Mouse (Mus musculus): Measurements from ENCODE around the gene Selp. TPM values are rescaled to one million over a fixed set of nuclear protein-coding genes. Genes with fewer than 3 reads are reported as not detected.

Selp gene
- polyA plus RNA-seq (2015; fragmentation: Nextera tagmentation; extraction: Ambion mirVana): 0.28 TPM in 1 of 2 replicates, not detected in the other

DNA sequence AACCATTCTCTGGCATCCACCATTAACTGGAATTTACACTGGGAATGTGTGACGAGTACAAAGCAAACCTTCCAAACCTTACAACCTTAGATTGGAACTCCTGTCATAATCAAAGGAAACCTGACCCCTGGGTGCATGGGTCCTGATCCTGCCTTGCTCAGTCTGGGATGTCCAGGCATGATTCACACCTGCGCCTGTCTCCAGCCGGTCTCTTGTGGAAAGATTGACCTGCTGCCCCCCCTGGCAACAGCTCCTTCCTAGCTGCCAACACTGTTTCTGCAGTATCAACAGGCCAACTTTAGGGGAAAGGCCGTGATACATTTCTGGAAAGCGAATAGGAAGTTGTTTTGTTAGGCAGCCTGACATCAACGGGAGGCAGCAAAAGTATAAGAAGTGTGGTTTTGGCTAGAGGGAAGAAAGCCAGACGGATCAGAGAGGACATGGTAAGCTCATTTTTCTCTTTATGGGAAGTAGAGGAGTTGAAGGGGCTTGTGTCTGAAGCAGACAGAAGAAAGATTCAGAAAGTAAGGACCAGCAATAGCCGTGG is at the start of gene Selp:
TSS of gene Selp (plus strand) at position 318 of the 547 bp plus-strand sequence.
- WGBS: 78% methylated on average over 8 of the region's 8 CpGs
- no peaks in the 10 kb centered on the region for H3K9me3 ChIP-seq
- no peaks in the 10 kb centered on the region for H3K27me3 ChIP-seq
- H3K9ac ChIP-seq: no peak within 1 kb of the TSS
- no peaks in the 10 kb centered on the region for H3K36me3 ChIP-seq
- H3K4me1 ChIP-seq (replicated peaks): no peaks in the 10 kb centered on the region
- H3K4me3 ChIP-seq: no peak within 1 kb of the TSS
- H3K27ac ChIP-seq (replicated peaks): no peak within 1 kb of the TSS
- H3K4me2 ChIP-seq: no peak within 1 kb of the TSS
- no peak for ATAC-seq (ENCODE audit: low read depth)

DNA sequence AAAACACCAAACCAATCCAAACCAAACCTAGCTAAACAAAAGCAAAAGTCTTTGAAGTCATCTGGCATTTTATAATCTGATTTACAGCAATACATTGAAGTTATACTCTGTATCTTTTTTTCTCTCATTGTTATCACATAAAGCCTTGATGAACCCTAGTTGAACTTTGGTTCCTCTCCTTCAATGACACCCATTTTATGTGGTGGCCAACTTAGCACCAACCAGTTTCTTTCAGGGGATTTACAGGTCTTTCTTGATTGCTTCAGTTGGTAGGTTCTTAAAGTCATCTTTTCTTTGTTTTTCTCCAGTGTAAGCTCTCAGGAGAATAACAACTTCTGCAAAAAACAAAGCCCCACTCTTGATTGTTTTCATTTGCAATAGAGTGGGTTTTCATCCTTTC is 45.8 kb upstream of the Selp start:
- Histone ChIP-seq H3K4me1 (replicated peaks) (no peaks in the 10 kb centered on the region), H3K27me3 (no peaks in the 10 kb centered on the region), H3K4me2 (no peak overlapping the region), H3K36me3 (no peaks in the 10 kb centered on the region), H3K27ac (replicated peaks) (no peak overlapping the region), H3K4me3 (no peak overlapping the region), H3K9me3 (no peaks in the 10 kb centered on the region), H3K9ac (no peak overlapping the region)
- no peak for ATAC-seq (ENCODE audit: low read depth)

DNA sequence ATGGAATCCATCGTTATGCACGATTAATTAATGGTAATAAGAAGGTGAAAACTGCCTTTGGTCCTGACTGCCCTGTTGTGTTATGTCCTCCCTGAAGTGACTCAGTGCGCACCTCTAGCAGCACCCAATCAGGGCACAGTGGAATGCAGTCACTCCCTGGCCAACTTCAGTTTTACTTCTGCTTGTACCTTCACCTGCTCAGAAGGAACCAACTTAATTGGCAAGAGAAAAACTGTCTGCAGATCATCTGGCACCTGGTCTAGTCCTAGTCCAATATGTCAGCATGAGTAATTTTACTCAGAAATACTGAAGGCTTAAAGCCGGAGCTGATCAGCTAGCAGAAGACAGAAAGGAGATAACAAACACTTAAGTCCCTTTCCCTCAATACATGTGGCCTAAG is 44.6 kb upstream of the Selp start:
- ATAC-seq (ENCODE audit: low read depth): no peak
- WGBS: 89% methylated on average over 4 of the region's 4 CpGs
- H3K36me3 ChIP-seq: no peaks in the 10 kb centered on the region
- no peak overlapping the region for H3K9ac ChIP-seq
- no peaks in the 10 kb centered on the region for H3K27me3 ChIP-seq
- H3K27ac ChIP-seq (replicated peaks): no peak overlapping the region
- H3K4me1 ChIP-seq (replicated peaks): no peaks in the 10 kb centered on the region
- H3K9me3 ChIP-seq: no peaks in the 10 kb centered on the region
- no peak overlapping the region for H3K4me3 ChIP-seq
- H3K4me2 ChIP-seq: no peak overlapping the region

DNA sequence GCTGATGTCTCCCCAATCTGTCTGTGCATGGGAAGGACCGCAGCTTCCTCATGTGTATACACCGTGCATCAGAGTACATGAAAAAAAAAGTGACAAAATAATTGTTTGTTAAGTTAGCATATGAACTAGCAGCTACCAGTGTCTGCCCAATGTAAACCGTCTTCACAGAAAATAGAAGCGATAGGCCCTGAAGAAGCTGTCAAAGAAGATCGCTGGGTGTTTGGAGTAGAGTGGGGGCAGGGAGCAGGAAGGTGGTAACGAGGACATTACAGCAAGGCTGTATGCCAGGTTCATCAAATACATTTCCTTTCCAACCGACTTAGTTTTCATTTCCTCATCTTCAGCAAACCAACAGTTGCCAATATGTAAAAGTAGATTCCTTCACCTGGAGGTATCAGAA is 44.0 kb upstream of the Selp start:
- no peaks in the 10 kb centered on the region for H3K36me3 ChIP-seq
- no peak overlapping the region for H3K4me3 ChIP-seq
- 90% methylated on average over 7 of the region's 7 CpGs for WGBS
- no peak overlapping the region for H3K9ac ChIP-seq
- H3K27me3 ChIP-seq: no peaks in the 10 kb centered on the region
- H3K27ac ChIP-seq (replicated peaks): no peak overlapping the region
- H3K4me2 ChIP-seq: no peak overlapping the region
- no peak for ATAC-seq (ENCODE audit: low read depth)
- H3K4me1 ChIP-seq (replicated peaks): no peaks in the 10 kb centered on the region
- H3K9me3 ChIP-seq: no peaks in the 10 kb centered on the region

DNA sequence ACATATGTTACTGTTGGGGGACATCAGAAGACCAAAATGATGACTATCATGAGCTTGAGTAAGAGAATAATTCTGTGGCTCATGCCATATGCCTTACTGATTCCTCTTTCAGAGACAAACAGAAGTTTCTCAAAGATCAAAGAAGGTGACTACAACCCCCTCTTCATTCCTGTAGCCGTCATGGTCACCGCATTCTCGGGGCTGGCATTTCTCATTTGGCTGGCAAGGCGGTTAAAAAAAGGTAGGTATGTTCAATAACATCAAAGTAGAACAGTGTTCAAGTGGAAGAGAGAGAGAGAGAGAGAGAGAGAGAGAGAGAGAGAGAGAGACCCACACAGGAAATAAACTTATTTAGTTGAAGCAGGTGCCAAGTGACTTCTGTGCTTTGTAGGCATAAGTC is 43.1 kb upstream of the Selp start:
- no peaks in the 10 kb centered on the region for H3K27me3 ChIP-seq
- WGBS: 85% methylated on average over 4 of the region's 4 CpGs
- ATAC-seq (ENCODE audit: low read depth): no peak
- H3K36me3 ChIP-seq: no peaks in the 10 kb centered on the region
- H3K9me3 ChIP-seq: no peaks in the 10 kb centered on the region
- H3K4me2 ChIP-seq: no peak overlapping the region
- H3K4me1 ChIP-seq (replicated peaks): no peaks in the 10 kb centered on the region
- H3K4me3 ChIP-seq: no peak overlapping the region
- no peak overlapping the region for H3K27ac ChIP-seq (replicated peaks)
- no peak overlapping the region for H3K9ac ChIP-seq

DNA sequence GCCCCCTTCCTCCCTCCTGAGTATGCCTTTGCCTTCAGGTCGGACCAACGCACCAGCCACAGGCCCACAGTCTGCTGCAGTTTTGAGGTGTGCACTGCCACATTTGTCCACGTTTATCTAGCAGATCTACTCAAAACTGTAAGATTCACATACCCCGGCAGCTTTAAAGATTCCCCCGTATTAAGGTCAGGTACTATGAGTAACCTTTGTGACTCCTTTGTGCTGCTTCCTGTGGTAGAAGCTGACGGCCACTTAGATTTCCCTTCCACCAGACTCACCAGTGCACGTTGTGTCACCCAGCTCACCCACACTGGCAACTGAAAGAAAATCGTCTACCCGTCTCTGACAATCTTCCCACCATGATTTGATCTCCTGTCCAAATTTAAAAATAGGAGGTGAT is 42.0 kb upstream of the Selp start:
- no peak overlapping the region for H3K27ac ChIP-seq (replicated peaks)

DNA sequence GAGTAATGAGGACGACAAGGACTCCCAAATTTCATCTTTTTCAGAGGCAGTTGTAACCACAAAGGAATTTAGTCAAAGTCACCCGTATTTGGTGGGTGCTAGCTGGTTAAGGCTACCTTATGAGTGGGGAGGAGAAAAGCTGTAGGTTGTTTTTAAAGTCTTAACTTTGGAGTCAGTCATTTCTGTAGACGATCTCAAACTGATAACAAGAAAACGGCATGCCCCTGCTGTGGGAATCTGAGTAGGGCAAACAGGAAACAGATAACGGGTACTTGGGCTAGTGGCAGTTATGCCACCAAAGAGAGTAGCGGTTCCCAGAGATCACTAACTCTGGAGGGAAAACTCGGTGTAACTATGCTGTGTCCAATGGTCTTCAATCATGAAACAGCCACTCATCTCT is 41.3 kb upstream of the Selp start:
- 91% methylated on average over 7 of the region's 7 CpGs for WGBS

More for the DNA sequence above, 42.0 kb upstream of the Selp start:
- Histone ChIP-seq H3K27me3 (no peaks in the 10 kb centered on the region), H3K36me3 (no peaks in the 10 kb centered on the region), H3K4me1 (replicated peaks) (no peaks in the 10 kb centered on the region), H3K4me2 (no peak overlapping the region), H3K4me3 (no peak overlapping the region), H3K9ac (no peak overlapping the region), H3K9me3 (no peaks in the 10 kb centered on the region)
- 91% methylated on average over 9 of the region's 9 CpGs for WGBS
- no peak for ATAC-seq (ENCODE audit: low read depth)

DNA sequence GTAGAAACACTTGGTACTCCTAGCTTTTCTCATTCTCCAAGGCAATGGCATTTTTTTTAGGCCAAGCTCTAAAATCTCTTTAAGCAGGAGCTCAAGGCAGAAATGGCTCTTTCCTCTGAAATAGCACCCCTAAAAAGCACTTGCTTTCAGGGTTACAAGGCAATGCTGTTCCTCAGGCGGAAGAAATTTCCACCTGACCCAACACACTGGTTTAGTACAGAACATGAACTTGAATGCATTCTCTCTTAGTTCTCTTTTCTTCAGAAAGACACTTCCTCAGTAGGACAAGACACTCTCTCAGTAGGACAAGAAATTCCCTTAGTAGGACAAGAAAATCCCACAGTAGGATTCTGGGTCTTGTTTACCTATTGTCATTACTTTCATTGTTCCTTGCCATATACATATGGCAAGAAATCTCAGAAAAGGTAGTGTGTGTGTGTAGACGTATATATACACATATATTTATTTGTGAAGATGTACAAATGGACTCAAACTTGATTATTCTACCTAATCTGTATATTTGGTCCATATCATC is 40.4 kb upstream of the Selp start:
- Histone ChIP-seq H3K4me2 (no peak overlapping the region), H3K4me1 (replicated peaks) (no peaks in the 10 kb centered on the region), H3K36me3 (no peaks in the 10 kb centered on the region), H3K4me3 (no peak overlapping the region), H3K9ac (no peak overlapping the region), H3K27me3 (no peaks in the 10 kb centered on the region), H3K9me3 (no peaks in the 10 kb centered on the region), H3K27ac (replicated peaks) (no peak overlapping the region)
- ATAC-seq (ENCODE audit: low read depth): no peak
- 86% methylated on average over 2 of the region's 2 CpGs for WGBS

More for the DNA sequence above, 41.3 kb upstream of the Selp start:
- ATAC-seq (ENCODE audit: low read depth): no peak
- Histone ChIP-seq H3K9me3 (no peaks in the 10 kb centered on the region), H3K4me3 (no peak overlapping the region), H3K27me3 (no peaks in the 10 kb centered on the region), H3K27ac (replicated peaks) (no peak overlapping the region), H3K9ac (no peak overlapping the region), H3K36me3 (no peaks in the 10 kb centered on the region), H3K4me2 (no peak overlapping the region), H3K4me1 (replicated peaks) (no peaks in the 10 kb centered on the region)

DNA sequence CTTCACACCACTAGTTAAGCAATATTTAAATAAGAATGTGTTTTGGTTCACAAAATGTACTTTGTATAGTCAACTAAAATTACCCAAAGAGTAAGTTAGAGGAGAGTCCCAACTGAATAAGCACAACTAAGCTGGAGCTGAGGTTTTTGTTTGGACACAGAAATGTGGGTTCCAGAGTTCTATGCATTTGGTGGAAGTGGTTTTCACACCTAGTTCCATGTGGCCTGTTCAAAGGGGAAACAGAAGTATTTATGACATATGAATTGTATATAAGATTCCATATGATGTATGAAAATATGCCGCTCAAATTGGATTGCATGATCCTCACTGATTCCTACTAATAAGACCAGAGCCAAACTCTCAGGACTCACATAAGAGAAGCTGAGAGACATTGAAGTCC is 39.6 kb upstream of the Selp start:
- no peaks in the 10 kb centered on the region for H3K27me3 ChIP-seq
- no peak for ATAC-seq (ENCODE audit: low read depth)
- no peaks in the 10 kb centered on the region for H3K36me3 ChIP-seq
- 92% methylated on average over 1 of the region's 1 CpGs for WGBS
- H3K4me1 ChIP-seq (replicated peaks): no peaks in the 10 kb centered on the region
- H3K4me3 ChIP-seq: no peak overlapping the region
- H3K27ac ChIP-seq (replicated peaks): no peak overlapping the region
- H3K4me2 ChIP-seq: no peak overlapping the region
- H3K9me3 ChIP-seq: no peaks in the 10 kb centered on the region
- H3K9ac ChIP-seq: no peak overlapping the region

DNA sequence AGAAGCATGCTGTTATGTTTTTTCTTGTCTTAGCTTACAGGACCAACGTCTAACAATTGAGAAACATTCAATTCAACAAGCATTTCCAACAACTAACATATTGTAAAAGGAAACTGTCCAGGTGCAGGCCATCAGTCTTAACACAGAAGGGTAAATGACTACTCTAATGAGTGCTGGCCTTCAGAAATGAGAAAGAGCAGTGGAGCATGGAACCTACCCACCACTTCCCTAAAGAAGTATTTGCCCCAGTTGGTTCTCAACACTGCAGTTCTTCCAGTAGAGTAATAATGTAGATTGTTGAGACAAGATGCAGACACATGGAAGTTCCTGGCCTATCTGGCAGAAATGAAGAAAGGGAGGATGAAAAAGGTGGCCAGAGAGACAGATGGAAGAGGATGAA is 38.6 kb upstream of the Selp start:
- 52% methylated on average over 1 of the region's 1 CpGs for WGBS
- H3K9me3 ChIP-seq: no peaks in the 10 kb centered on the region
- no peak overlapping the region for H3K27ac ChIP-seq (replicated peaks)
- H3K4me3 ChIP-seq: no peak overlapping the region
- no peak overlapping the region for H3K9ac ChIP-seq
- no peak overlapping the region for H3K4me2 ChIP-seq
- no peaks in the 10 kb centered on the region for H3K36me3 ChIP-seq
- H3K4me1 ChIP-seq (replicated peaks): no peaks in the 10 kb centered on the region
- H3K27me3 ChIP-seq: no peaks in the 10 kb centered on the region
- no peak for ATAC-seq (ENCODE audit: low read depth)

DNA sequence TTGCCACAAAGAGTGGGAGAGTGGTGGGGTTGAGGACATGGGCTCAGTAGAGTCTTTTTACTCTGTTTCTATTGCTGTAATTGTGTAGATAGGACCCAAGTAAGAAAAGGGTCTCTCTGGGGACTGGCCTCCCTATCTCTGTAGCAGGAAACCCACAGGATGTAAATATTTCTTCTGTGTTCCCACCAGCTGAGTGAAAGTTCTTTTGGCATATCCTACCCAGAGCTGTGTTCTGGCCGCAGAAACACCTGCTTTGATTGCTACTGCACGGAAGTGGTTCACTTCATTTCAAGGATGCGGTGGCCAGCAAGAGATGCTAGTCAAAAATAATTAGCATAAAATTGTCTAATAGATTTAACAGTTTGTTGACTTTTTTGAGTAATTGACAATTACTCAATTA is 38.0 kb upstream of the Selp start:
- no peak for ATAC-seq (ENCODE audit: low read depth)
- Histone ChIP-seq H3K9me3 (no peaks in the 10 kb centered on the region), H3K36me3 (no peaks in the 10 kb centered on the region), H3K27me3 (no peaks in the 10 kb centered on the region), H3K9ac (no peak overlapping the region), H3K4me3 (no peak overlapping the region), H3K4me1 (replicated peaks) (no peaks in the 10 kb centered on the region), H3K27ac (replicated peaks) (no peak overlapping the region), H3K4me2 (no peak overlapping the region)
- WGBS: 92% methylated on average over 3 of the region's 3 CpGs

DNA sequence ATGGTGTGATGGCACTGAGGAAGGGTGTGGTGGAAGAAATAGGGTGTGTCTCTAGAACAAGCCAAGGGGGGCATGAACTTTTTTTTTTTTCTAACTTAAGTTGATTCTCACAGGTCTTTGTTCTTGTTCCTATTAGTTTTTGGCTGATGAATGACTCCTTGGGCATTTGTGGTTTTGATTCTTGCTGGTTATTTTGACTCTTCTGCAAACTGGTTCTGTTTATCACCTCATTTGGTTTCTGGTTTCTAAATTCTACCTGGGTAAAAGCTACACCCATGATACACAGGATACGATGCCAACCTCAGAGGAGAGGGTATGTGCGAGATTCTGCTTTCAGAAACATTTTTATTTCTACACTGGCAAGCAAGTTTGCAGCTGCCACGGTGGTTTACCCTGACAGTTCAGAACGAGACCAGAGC is 36.7 kb upstream of the Selp start:
- Histone ChIP-seq H3K4me1 (replicated peaks) (no peaks in the 10 kb centered on the region), H3K36me3 (no peaks in the 10 kb centered on the region), H3K27ac (replicated peaks) (no peak overlapping the region), H3K9me3 (no peaks in the 10 kb centered on the region), H3K9ac (no peak overlapping the region), H3K4me3 (no peak overlapping the region), H3K4me2 (no peak overlapping the region), H3K27me3 (no peaks in the 10 kb centered on the region)
- no peak for ATAC-seq (ENCODE audit: low read depth)
- 87% methylated on average over 4 of the region's 4 CpGs for WGBS

DNA sequence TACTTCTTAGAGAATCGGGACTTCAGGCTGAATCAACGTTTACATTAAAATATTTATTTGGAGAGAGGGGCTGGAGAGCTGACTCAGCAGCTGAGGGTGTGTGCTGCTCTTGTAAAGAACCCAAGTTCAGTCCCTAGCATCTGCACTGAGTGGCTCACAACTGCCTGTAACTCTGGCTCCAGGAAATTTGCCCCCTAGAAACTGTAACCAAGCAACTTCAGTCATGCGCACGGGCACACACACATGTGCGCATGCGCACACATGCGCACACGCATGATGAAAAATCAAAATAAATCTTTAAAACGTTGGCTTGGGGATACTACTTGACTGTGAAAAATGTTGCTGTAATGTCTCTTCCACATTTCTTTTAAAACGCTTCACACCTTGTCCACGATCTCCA is 36.0 kb upstream of the Selp start:
- no peaks in the 10 kb centered on the region for H3K36me3 ChIP-seq
- no peaks in the 10 kb centered on the region for H3K4me1 ChIP-seq (replicated peaks)
- no peak overlapping the region for H3K27ac ChIP-seq (replicated peaks)
- no peaks in the 10 kb centered on the region for H3K27me3 ChIP-seq
- H3K4me3 ChIP-seq: no peak overlapping the region
- 87% methylated on average over 11 of the region's 11 CpGs for WGBS
- no peak for ATAC-seq (ENCODE audit: low read depth)
- H3K9me3 ChIP-seq: no peaks in the 10 kb centered on the region
- no peak overlapping the region for H3K9ac ChIP-seq
- no peak overlapping the region for H3K4me2 ChIP-seq
